Mouse (Mus musculus) left cerebral cortex, adult 2 months (tissue): ENCODE results near the gene Hist1h2bl. TPM values are rescaled to one million over a fixed set of nuclear protein-coding genes. Genes with fewer than 3 reads are reported as not detected.
"Not testable (repeated sequence)": the region's sequence is repeated elsewhere in the genome, so short reads cannot be mapped to it uniquely, and the experiment has no call there.

ENCODE experiments used
- DNase-seq, 2 experiments: peaks; one replicate each; pipeline ENCODE4 v3.0.0; 2021 to 2022; ENCODE audit warnings: low spot score in 2 of 2, mixed read lengths in 1 of 2; ENCODE audit errors: extremely low spot score in 1 of 2
- H3K27ac ChIP-seq: fragments of 200-600 bp; 2 replicates; pipeline ENCODE4 v1.8.1; 2022
- H3K4me3 ChIP-seq: fragments of 200-600 bp; 2 replicates; pipeline ENCODE4 v1.8.1; 2022
- CTCF ChIP-seq: fragments of 200-600 bp; IDR thresholded peaks from 2 replicates; pipeline ENCODE4 v1.8.1; 2022; ENCODE audit warnings: antibody characterized with exemption, mild to moderate bottlenecking, moderate library complexity
- intact Hi-C: fragments of 180-260 bp; cut with DNase I; formaldehyde crosslinking; loops from one replicate; pipeline ENCODE4 v1.15.1; 2025
- long read RNA-seq, 2 experiments: library from polyadenylated mRNA; stranded (forward); transcript quantifications; one replicate each; pipeline ENCODE4 v2.0.0; 2021; ENCODE audit warnings: borderline mapping rate in 2 of 2
- total RNA-seq, 2 experiments: library from RNA; stranded (reverse); gene quantifications; 2 replicates each; pipeline ENCODE4 v1.2.3; 2021

Hist1h2bl gene
- 10 to 100 TPM; 23.7 to 28.5 TPM for total RNA-seq
- long read RNA-seq, experiment 1, result 0 reads
- long read RNA-seq, experiment 2, result 0 reads

DNA sequence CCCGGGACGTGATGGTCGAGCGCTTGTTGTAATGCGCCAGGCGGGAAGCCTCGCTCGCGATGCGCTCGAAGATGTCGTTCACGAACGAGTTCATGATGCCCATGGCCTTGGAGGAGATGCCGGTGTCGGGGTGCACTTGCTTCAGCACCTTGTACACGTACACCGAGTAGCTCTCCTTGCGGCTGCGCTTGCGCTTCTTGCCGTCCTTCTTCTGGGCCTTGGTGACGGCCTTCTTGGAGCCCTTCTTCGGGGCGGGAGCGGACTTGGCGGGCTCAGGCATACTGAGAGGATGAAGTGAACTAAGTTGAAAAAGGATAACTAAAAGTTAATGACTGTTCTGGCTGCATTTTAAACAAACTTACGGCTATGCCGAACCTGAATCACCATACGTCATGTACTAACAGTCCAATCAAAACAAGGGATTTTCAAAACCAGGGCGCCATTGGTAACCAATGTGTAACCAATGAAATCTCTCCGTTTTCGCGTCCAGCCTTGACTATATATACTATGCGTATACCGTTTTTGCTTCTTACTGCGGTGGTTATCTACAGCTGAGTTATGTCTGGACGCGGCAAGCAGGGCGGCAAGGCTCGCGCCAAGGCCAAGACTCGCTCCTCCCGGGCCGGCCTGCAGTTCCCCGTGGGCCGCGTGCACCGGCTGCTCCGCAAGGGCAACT lies at the start of gene Hist1h2bl, which contains the start of gene Hist1h2ai:
Gene Hist1h2bl (minus strand): TSS at position 280 of the 676 bp plus-strand sequence.
Gene Hist1h2ai (plus strand): TSS at position 559 of the 676 bp plus-strand sequence.
- intact Hi-C loops, result loop anchor here (1.0 to 10.0 kb wide), 5 partner anchors 34 to 1966 kb away; partner anchors contain the start of genes Hist1h2ac, Hist1h2an, Hist1h2bc and Hist1h2bp
- peak within 1 kb of the TSS; percentile 83 for H3K27ac ChIP-seq
- DNase-seq, result peak; percentile 74 to 84
- peak within 1 kb of the TSS; percentile 48 for H3K4me3 ChIP-seq

GRCm38 (mm10) chr13:21755707-21756106 lies 39.8 kb upstream of the Hist1h2bl start:
- no peak overlapping the region for H3K27ac ChIP-seq
- TF ChIP-seq CTCF, result no peak
- no peak for DNase-seq
- no peak overlapping the region for H3K4me3 ChIP-seq
- intact Hi-C loops, result loop anchor here (10.0 kb wide), 2 partner anchors 289 to 1939 kb away; partner anchors contain the start of genes Hist1h1t, Hist1h2ag, Hist1h2bj and Hist1h4c

DNA sequence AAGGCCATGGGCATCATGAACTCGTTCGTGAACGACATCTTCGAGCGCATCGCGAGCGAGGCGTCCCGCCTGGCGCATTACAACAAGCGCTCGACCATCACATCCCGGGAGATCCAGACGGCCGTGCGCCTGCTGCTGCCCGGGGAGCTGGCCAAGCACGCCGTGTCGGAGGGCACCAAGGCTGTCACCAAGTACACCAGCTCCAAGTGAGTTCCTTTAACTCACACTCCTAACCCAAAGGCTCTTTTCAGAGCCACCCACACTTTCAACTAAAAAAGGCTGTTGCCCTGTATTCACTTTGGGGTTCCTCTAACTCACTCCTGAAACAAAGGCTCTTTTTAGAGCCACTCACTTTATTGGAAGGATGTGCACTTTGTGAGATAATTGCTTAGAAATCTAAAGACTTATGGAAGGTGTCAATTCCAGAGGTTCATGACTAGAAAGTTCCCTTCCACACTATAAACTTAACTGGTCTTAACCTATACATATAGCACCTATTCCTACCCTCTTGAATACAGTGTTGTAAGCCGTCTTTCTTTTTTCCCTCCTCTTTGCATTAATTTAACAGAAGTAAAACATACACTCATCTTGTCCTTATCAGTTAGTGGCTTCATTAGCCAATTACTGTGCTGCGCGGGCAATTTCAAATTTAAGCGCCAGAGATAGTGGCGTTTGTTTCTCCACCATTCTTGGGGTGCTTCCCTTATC lies 38.5 kb upstream of the Hist1h2bl start:
- DNase-seq, H3K27ac ChIP-seq: not testable (repeated sequence)
- intact Hi-C loops, result loop anchor here (5.0 to 10.0 kb wide), 3 partner anchors 290 to 1998 kb away; partner anchors contain the start of genes Hist1h1t, Hist1h2ab, Hist1h2ag and Hist1h2bj
- H3K4me3 ChIP-seq, result peak overlapping the region; percentile 50

- peak; percentile 50 to 69 for DNase-seq
- intact Hi-C loops, result loop anchor here (2.0 to 10.0 kb wide), 5 partner anchors 27 to 1999 kb away; partner anchors contain the start of genes Hist1h1b, Hist1h1e, Hist1h1t and Hist1h2ab
- Histone ChIP-seq H3K27ac (peak within 1 kb of the TSS; percentile 80), H3K4me3 (peak within 1 kb of the TSS; percentile 50)
Measured at GRCm38 (mm10) chr13:21753524-21754285, 37.8 kb upstream of the Hist1h2bl start, which contains the start of the genes Hist1h2ak and Hist1h2bn. Hist1h2ak (minus strand) TSS chr13:21753827. Hist1h2bn (plus strand) TSS chr13:21754123.

- Histone ChIP-seq H3K4me3 (peak overlapping the region; percentile 50), H3K27ac (peak overlapping the region; percentile 80)
- DNase-seq, result no peak
- TF ChIP-seq CTCF, result no peak
- intact Hi-C loops, result loop anchor here (2.0 to 10.0 kb wide), 5 partner anchors 28 to 1999 kb away; partner anchors contain the start of genes Hist1h1b, Hist1h1e, Hist1h1t and Hist1h2ab
Measured at GRCm38 (mm10) chr13:21753051-21753523, 37.1 kb upstream of the Hist1h2bl start.

GRCm38 (mm10) chr13:21752356-21752755 lies 36.4 kb upstream of the Hist1h2bl start:
- Histone ChIP-seq H3K27ac (no peak overlapping the region), H3K4me3 (no peak overlapping the region)
- intact Hi-C loops, result loop anchor here (2.0 to 10.0 kb wide), 5 partner anchors 28 to 2000 kb away; partner anchors contain the start of genes Hist1h1b, Hist1h1e, Hist1h1t and Hist1h2ab
- no peak for DNase-seq
- TF ChIP-seq CTCF, result no peak

GRCm38 (mm10) chr13:21751827-21752226 lies 35.9 kb upstream of the Hist1h2bl start:
- H3K27ac ChIP-seq, result no peak overlapping the region
- no peak for DNase-seq
- intact Hi-C loops, result loop anchor here (2.0 to 10.0 kb wide), 6 partner anchors 29 to 2000 kb away; partner anchors contain the start of genes Hist1h1b, Hist1h1e, Hist1h1t and Hist1h2ab
- H3K4me3 ChIP-seq, result no peak overlapping the region
- TF ChIP-seq CTCF, result no peak

- no peak for DNase-seq
- intact Hi-C loops, result loop anchor here (2.0 to 10.0 kb wide), 4 partner anchors 41 to 2001 kb away; partner anchors contain the start of genes Hist1h1t, Hist1h2ab, Hist1h2ag and Hist1h2bj
- Histone ChIP-seq H3K4me3 (no peak overlapping the region), H3K27ac (no peak overlapping the region)
- TF ChIP-seq CTCF, result no peak
Measured at GRCm38 (mm10) chr13:21751417-21751816, 35.5 kb upstream of the Hist1h2bl start.

- H3K4me3 ChIP-seq, result peak within 1 kb of the TSS; percentile 57
- intact Hi-C loops, result loop anchor here (1.0 to 10.0 kb wide), 6 partner anchors 16 to 2002 kb away; partner anchors contain the start of genes Hist1h1t, Hist1h2ab, Hist1h2ag and Hist1h2ai
- peak; percentile 93 to 94 for DNase-seq
- H3K27ac ChIP-seq, result peak within 1 kb of the TSS; percentile 9; the same call in 1 of the 2 replicates
Measured at GRCm38 (mm10) chr13:21750159-21751017, 34.4 kb upstream of the Hist1h2bl start, which contains the start of gene Hist1h4k. Hist1h4k (minus strand) TSS chr13:21750505.
